Mouse (Mus musculus) limb, embryonic 10.5 days (tissue): ENCODE data around the gene Gstm2. TPM values are rescaled to one million over a fixed set of nuclear protein-coding genes. Genes with fewer than 3 reads are reported as not detected.
"Not testable (repeated sequence)": the region's sequence is repeated elsewhere in the genome, so short reads cannot be mapped to it uniquely, and the experiment has no call there.

Experiments
- DNase-seq: peaks from one replicate; pipeline ENCODE4 v3.0.0-alpha.2; 2017; ENCODE audit warnings: low spot score
- H3K27ac ChIP-seq: fragments of 300-500 bp; sonication (generic); 2 replicates; pipeline ENCODE4 v1.5.1; 2016; ENCODE audit warnings: mild to moderate bottlenecking
- H3K27me3 ChIP-seq: fragments of 300-500 bp; sonication (generic); 2 replicates; pipeline ENCODE4 v1.6.1; 2016; ENCODE audit warnings: low read depth, mild to moderate bottlenecking; ENCODE audit not compliant: poor library complexity, severe bottlenecking
- H3K36me3 ChIP-seq: fragments of 300-500 bp; sonication (generic); 2 replicates; pipeline ENCODE4 v1.6.1; 2016; ENCODE audit warnings: mild to moderate bottlenecking, moderate library complexity
- H3K4me1 ChIP-seq: fragments of 300-500 bp; sonication (generic); 2 replicates; pipeline ENCODE4 v1.6.1; 2016
- H3K4me3 ChIP-seq: fragments of 300-500 bp; sonication (generic); 2 replicates; pipeline ENCODE4 v1.5.1; 2016; ENCODE audit warnings: mild to moderate bottlenecking, moderate library complexity
- H3K9me3 ChIP-seq: fragments of 300-500 bp; sonication (generic); replicated peaks from 2 replicates; pipeline ENCODE4 v1.6.1; 2016; ENCODE audit warnings: mild to moderate bottlenecking
- WGBS: fragments of 180-500 bp; shearing (Covaris S2); methylation state at CpG from one replicate; pipeline ENCODE4 v1.1.7; 2016; 5-methylcytosine and 5-hydroxymethylcytosine counted together
- polyA plus RNA-seq: library from polyadenylated mRNA; unstranded; fragments of >200 nt; fragmentation: Nextera tagmentation; extraction: Ambion mirVana; gene quantifications from 2 replicates; pipeline ENCODE4 v1.2.1, GENCODE M21; 2016

Gstm2 gene
- polyA plus RNA-seq, 1 experiment from 2014 or later = 26.1 TPM

DNA sequence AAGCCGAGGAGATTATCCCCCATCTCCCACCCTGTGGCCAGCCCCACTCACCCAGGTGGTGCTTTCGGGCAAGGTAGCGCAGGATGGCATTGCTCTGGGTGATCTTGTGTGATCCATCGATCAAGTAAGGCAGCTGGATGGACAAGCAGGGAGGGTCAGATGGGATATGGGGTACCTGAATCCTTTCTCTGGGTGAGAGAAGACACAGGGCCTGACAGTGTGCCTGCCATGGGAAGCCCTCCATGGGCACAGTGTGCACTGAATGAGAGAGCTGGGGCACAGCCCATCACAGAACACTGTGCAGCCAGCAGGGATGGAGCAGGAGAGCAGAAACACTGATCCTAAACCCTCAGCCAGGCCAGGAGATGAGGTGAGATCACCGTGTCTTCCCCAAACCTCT is 30.2 kb upstream of the Gstm2 start:
- not testable (repeated sequence) for H3K36me3 ChIP-seq, H3K27me3 ChIP-seq, H3K4me3 ChIP-seq, H3K9me3 ChIP-seq, H3K27ac ChIP-seq, DNase-seq
- WGBS = 90% methylated on average over 5 of the region's 5 CpGs
- H3K4me1 ChIP-seq = peaks cover 18% of the 10 kb centered on the region

DNA sequence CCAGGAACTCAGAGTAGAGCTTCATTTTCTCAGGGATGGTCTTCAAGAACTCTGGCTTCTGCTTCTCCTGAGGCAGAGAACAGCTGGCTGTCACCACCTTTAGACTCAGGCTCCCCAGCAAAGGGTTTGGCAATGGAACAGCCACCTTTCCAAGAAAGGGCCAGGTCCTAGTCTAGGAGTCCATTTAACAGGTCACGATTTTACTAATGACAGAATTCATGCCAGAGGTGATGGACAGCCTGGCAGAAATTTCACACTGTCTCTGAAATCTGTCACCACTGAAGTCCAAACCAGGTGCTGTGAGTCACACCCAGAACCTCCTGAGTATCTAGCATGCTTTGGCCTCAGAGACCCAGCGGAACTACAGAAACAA is 28.7 kb upstream of the Gstm2 start:
- Histone ChIP-seq H3K27me3 (0 out of 2 replicates have a peak, but pooled peaks cover 4% of the 10 kb centered on the region), H3K4me1 (peaks cover 18% of the 10 kb centered on the region), H3K27ac (no peak overlapping the region), H3K9me3 (no peaks in the 10 kb centered on the region), H3K4me3 (no peak overlapping the region), H3K36me3 (no peaks in the 10 kb centered on the region)
- DNase-seq = no peak
- WGBS = 90% methylated on average over 2 of the region's 2 CpGs

DNA sequence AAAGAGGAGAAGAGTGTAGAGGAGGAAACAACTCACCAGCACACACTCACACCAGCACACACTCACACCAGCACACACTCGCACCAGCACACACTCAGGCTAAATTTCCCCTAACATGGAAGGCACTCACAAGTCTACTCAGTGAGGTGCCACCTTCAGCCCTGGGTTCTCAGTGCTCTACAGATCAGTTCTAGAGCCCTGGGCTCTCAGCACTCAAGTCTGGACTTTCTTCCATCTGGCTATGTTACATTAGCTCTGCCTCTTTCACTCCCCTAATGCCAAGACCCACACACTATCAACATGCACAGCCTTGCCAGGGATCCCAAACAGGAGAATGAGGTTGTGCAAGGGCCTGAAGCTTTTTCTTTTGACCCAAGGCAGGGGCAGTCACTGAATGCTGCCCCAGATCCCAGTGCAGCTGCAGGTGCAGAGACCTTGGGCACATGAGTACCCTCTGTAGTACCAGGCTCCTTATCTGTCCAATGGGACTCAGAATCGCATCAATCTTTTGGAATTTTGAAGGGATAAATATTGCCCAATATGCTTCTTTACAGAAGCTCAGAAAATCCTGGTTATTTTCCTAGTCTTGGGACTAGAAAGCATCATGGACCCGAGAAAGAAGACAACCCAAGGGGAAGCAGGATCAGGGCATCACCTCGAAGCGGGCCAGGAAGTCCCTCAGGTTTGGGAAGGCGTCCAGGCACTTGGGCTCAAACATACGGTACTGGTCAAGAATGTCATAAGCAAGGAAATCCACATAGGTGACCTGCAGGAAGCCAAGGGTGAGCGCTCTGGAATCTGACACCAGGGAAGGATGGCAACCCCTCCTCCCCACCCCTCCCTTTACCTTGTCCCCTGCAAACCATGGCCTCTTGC is 28.1 kb upstream of the Gstm2 start:
- no peak overlapping the region for H3K4me3 ChIP-seq
- H3K9me3 ChIP-seq = no peaks in the 10 kb centered on the region
- 0 out of 2 replicates have a peak, but pooled peaks cover 4% of the 10 kb centered on the region for H3K27me3 ChIP-seq
- H3K27ac ChIP-seq = no peak overlapping the region
- no peak for DNase-seq
- H3K36me3 ChIP-seq = no peaks in the 10 kb centered on the region
- WGBS = 82% methylated on average over 8 of the region's 8 CpGs
- H3K4me1 ChIP-seq = peaks cover 18% of the 10 kb centered on the region

DNA sequence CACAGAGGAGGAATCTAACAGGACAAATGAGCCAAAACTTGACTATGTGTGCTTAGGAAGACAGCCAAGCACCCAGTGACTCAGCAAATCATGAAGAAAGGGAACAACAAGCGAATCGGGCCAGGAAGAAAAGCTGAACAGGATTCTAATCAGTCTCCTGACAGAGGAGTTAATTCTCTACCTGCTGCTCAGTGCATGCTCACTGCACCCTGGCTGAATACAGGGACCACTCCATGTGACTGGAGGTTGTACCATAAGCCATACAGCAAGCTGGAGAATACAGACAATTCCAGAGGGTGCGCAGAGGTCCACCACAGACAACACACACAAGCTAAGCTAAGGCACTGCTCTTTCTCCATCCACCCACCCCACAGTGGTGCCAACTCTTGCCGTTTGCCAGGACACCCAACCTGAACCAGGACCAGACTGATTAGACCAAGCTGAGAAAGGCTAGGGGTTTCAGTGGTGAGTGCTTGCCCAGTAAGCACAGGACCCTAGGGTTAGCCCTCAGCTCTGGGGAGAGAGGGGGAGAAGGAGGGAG is 27.1 kb upstream of the Gstm2 start:
- no peak for DNase-seq
- 90% methylated on average over 4 of the region's 4 CpGs for WGBS
- H3K27me3 ChIP-seq = 0 out of 2 replicates have a peak, but pooled peaks cover 4% of the 10 kb centered on the region
- H3K36me3 ChIP-seq = no peaks in the 10 kb centered on the region
- no peak overlapping the region for H3K4me3 ChIP-seq
- no peaks in the 10 kb centered on the region for H3K9me3 ChIP-seq
- H3K27ac ChIP-seq = no peak overlapping the region
- H3K4me1 ChIP-seq = peaks cover 15% of the 10 kb centered on the region

DNA sequence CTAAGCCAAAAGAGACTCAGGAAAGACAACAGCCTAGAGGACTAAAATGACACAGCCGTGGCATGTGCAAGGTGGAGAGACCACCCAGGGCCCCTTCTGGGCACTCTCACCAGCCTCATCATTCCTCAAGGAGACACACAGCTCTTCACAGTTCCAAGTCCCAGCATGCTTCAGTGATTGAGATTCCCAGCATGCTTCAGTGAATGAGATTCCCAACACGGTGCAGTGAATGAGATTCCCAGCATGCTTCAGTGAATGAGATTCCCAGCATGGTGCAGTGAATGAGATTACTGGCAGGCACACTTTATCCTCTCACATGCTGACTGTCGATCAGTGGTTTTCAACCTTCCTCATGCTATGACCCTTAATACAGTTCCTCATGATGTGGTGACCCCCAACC is 25.3 kb upstream of the Gstm2 start:
- Histone ChIP-seq H3K27me3 (0 out of 2 replicates have a peak, but pooled peaks cover 4% of the 10 kb centered on the region), H3K27ac (no peak overlapping the region), H3K9me3 (no peaks in the 10 kb centered on the region), H3K36me3 (no peaks in the 10 kb centered on the region), H3K4me1 (peaks cover 2% of the 10 kb centered on the region; the same call in 1 of the 2 replicates), H3K4me3 (no peak overlapping the region)
- no peak for DNase-seq
- WGBS = 88% methylated on average over 3 of the region's 3 CpGs

DNA sequence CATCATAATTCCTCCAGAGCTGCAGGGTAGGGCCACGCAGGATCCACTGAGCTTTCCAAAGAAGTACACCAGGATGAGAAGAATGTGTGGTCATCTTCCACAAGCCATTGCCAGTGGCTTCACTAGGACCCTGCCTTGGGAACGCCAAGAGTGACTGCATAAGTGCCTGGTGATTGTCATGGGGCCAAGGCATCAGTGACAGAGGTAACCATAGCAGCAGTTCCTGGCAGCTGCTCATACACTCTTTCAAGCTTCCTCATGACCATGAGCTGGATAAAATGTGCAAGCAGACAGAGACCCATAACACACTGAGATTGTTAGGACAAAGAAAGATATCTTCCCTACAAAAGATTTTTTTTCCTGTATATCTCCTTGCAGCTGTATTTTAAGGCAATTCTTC is 24.0 kb upstream of the Gstm2 start:
- Histone ChIP-seq H3K36me3 (no peaks in the 10 kb centered on the region), H3K4me3 (no peak overlapping the region), H3K9me3 (no peaks in the 10 kb centered on the region), H3K27me3 (no peaks in the 10 kb centered on the region), H3K27ac (no peak overlapping the region), H3K4me1 (0 out of 2 replicates have a peak, but pooled peaks cover 2% of the 10 kb centered on the region)
- no peak for DNase-seq
- 72% methylated on average over 2 of the region's 2 CpGs for WGBS

DNA sequence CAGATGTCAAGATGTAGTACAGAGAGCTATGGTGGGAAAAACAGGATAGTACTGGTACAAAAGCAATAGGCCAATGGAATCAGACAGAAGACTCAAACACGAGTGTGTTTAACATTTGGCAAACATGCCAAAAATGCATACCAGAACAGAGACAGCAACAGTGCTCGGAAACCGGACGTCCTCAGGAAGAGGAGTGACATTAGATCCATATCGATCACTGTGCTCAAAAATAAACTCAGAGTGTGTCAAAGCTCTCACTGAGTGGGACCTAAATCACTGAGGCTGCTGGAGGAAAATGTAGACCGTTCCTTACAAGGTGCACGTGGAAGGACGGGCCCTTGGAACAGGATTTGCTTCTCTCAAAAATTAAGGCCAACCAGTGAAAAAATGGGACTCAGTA is 15.8 kb upstream of the Gstm2 start:
- Histone ChIP-seq H3K4me1 (peaks cover 3% of the 10 kb centered on the region), H3K27ac (no peak overlapping the region), H3K27me3 (no peaks in the 10 kb centered on the region), H3K4me3 (no peak overlapping the region), H3K36me3 (no peaks in the 10 kb centered on the region), H3K9me3 (no peaks in the 10 kb centered on the region)
- 89% methylated on average over 8 of the region's 8 CpGs for WGBS
- DNase-seq = no peak

DNA sequence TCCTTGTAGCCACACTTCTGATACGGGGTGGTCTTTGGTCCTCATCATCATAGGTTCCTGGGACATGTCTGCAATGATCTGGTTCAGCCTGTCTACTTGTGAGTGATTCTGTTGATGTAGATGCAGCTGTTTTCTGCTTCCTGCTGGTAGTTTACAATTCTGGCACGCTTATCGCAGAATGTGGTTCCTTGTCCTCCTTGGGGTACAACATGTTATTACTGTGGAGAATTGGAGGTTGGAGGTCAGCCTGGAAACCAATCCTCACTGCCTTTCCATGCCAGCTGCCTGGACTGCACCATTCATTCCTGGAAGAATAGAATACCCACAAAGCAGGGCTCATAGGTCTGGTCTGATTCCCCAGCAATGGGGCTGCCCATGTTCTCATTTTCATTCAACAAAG is 13.2 kb upstream of the Gstm2 start:
- Histone ChIP-seq H3K27me3 (no peaks in the 10 kb centered on the region), H3K4me3 (no peak overlapping the region), H3K4me1 (peaks cover 4% of the 10 kb centered on the region), H3K27ac (no peak overlapping the region), H3K9me3 (no peaks in the 10 kb centered on the region), H3K36me3 (no peaks in the 10 kb centered on the region)
- no peak for DNase-seq
- 93% methylated on average over 3 of the region's 3 CpGs for WGBS

DNA sequence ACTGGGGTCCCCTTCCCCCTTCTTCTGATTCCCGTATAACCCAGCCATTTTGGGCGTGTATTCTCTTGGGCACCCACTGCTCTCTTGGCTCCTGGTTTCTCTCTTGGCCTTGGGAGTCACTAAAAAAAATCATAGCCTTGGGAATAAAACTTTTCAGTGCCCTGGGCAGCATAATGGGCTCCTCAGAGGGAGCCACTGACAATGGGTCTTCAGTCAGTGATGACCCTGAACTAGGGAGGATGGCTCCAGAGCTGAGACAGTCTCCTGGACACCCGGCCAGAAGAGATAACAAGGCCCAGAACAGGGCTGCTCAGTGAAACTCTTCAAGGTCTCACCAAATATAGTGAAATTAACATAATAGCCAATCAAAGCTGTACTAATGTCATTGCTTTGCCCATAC is 12.3 kb upstream of the Gstm2 start:
- Histone ChIP-seq H3K36me3 (no peaks in the 10 kb centered on the region), H3K9me3 (no peaks in the 10 kb centered on the region), H3K4me3 (no peak overlapping the region), H3K27me3 (no peaks in the 10 kb centered on the region), H3K4me1 (peaks cover 4% of the 10 kb centered on the region), H3K27ac (no peak overlapping the region)
- WGBS = 82% methylated on average over 3 of the region's 3 CpGs
- DNase-seq = no peak

DNA sequence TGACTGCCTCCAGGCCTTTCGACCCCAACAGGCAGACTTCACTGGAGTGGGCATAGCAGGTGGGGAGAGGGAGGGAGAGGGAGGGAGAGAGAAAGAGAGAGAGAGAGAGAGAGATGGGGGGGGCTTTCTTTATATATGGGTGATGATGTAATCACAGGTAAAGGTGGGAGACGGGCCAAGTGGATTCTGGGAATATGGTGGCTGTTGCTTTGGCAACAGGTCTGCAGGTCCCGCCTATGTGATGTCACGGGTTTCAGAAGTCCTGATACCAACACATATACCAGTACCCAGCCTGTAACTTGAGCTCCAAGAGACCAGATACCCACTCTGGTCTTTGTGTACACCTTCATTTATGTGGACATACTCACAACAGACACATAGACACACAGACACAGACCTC is 10.3 kb upstream of the Gstm2 start:
- Histone ChIP-seq H3K27me3 (no peaks in the 10 kb centered on the region), H3K9me3 (no peaks in the 10 kb centered on the region), H3K4me3 (no peak overlapping the region), H3K36me3 (no peaks in the 10 kb centered on the region), H3K4me1 (peaks cover 4% of the 10 kb centered on the region), H3K27ac (no peak overlapping the region)
- 90% methylated on average over 4 of the region's 4 CpGs for WGBS
- no peak for DNase-seq

DNA sequence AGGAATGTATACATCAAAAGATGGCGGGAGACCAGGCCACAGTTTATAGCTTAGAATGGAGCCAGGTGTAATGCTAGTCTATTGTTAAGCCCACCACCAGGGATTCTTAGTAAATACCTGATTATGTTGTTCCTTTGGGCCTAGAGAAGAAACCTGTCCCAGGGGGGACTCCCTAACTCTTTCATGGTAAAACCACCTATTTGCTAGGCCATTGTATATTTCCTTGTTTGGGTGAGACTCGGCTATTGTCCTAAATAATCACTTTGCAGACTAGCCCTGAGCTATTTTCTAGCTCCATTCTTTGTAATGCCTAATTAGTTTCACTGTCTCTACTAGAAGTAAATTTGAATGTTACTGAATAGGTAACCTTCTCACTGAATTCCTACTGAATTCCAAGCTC is 9.7 kb upstream of the Gstm2 start:
- WGBS = 87% methylated on average over 2 of the region's 2 CpGs
- not testable (repeated sequence) for H3K36me3 ChIP-seq, H3K27ac ChIP-seq, H3K9me3 ChIP-seq, DNase-seq, H3K4me3 ChIP-seq, H3K27me3 ChIP-seq, H3K4me1 ChIP-seq

DNA sequence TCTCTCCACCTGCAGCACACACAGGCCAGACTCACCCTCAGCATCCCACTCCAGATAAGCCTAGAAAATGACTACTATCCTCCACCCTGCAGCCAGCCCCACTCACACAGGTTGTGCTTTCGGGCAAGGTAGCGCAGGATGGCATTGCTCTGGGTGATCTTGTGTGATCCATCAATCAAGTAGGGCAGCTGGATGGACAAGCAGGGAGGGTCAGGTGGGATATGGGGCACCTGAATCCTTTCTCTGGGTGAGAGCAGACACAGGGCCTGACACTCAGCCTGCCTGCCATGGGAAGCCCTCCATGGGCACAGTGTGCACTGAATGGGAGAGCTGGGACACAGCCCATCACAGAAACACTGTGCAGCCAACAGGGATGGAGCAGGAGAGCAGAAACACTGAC is 1.1 kb downstream of the Gstm2 start:
- 97% methylated on average over 2 of the region's 2 CpGs for WGBS
- not testable (repeated sequence) for H3K27me3 ChIP-seq, H3K27ac ChIP-seq, H3K4me1 ChIP-seq, H3K36me3 ChIP-seq, H3K9me3 ChIP-seq, H3K4me3 ChIP-seq, DNase-seq

DNA sequence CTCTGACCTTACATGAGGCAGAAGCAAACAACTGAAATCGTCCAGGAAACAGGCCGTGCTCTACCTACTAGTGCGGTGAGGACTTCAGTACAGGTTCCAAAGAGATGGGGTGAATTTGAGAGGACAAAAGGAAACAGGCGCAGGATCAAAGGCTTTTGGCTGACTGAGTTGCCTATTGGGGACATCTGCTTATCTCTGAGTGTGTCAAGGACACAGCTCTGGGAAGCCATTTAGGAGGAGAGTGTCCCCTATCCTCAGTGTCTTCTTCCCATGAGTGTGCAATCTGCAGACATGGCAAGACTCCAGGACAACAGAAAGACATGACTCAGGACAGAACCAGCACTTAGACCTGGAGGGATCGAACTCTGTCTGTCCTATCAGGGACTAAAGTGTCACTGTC is 1.8 kb downstream of the Gstm2 start:
- no peak for DNase-seq
- no peak overlapping the region for H3K4me3 ChIP-seq
- H3K4me1 ChIP-seq = peaks cover 8% of the 10 kb centered on the region
- 78% methylated on average over 5 of the region's 5 CpGs for WGBS
- H3K27me3 ChIP-seq = no peaks in the 10 kb centered on the region
- H3K36me3 ChIP-seq = no peaks in the 10 kb centered on the region
- no peaks in the 10 kb centered on the region for H3K9me3 ChIP-seq
- no peak overlapping the region for H3K27ac ChIP-seq
